Mouse (Mus musculus): Measurements from ENCODE around the gene Hlcs. TPM values are rescaled to one million over a fixed set of nuclear protein-coding genes. Genes with fewer than 3 reads are reported as not detected.

Hlcs gene
- polyA plus RNA-seq, 1 experiment from 2014 or later: 12.6 TPM

- Histone ChIP-seq H3K9me3 (replicated peaks) (no peaks in the 10 kb centered on the region), H3K36me3 (no peaks in the 10 kb centered on the region), H3K27me3 (ENCODE audit: low read depth, poor library complexity, severe bottlenecking) (no peaks in the 10 kb centered on the region), H3K4me1 (peaks cover 9% of the 10 kb centered on the region; the same call in 1 of the 2 replicates), H3K27ac (replicated peaks) (no peak overlapping the region), H3K4me3 (no peak overlapping the region)
- DNase-seq (ENCODE audit: low spot score): no peak
- 94% methylated on average over 19 of the region's 19 CpGs for WGBS
Measured at GRCm38 (mm10) chr16:94260938-94261630, 52.3 kb downstream of the Hlcs start.

GRCm38 (mm10) chr16:94258366-94259310 lies 54.7 kb downstream of the Hlcs start:
- DNase-seq (ENCODE audit: low spot score): peak; percentile 71
- peaks cover 13% of the 10 kb centered on the region for H3K4me1 ChIP-seq
- WGBS: 73% methylated on average over 14 of the region's 14 CpGs
- no peak overlapping the region for H3K4me3 ChIP-seq
- peaks cover 9% of the 10 kb centered on the region for H3K27me3 ChIP-seq (ENCODE audit: low read depth, poor library complexity, severe bottlenecking)
- H3K27ac ChIP-seq (replicated peaks): no peak overlapping the region
- H3K9me3 ChIP-seq (replicated peaks): no peaks in the 10 kb centered on the region
- H3K36me3 ChIP-seq: no peaks in the 10 kb centered on the region

- 88% methylated on average over 4 of the region's 4 CpGs for WGBS
- no peak overlapping the region for H3K27ac ChIP-seq (replicated peaks)
- DNase-seq (ENCODE audit: low spot score): no peak
Measured at GRCm38 (mm10) chr16:94255592-94255991, 57.8 kb downstream of the Hlcs start.

GRCm38 (mm10) chr16:94255035-94255434 lies 58.3 kb downstream of the Hlcs start:
- Histone ChIP-seq H3K27ac (replicated peaks) (no peak overlapping the region), H3K4me1 (peaks cover 21% of the 10 kb centered on the region), H3K36me3 (no peaks in the 10 kb centered on the region), H3K27me3 (ENCODE audit: low read depth, poor library complexity, severe bottlenecking) (peaks cover 23% of the 10 kb centered on the region), H3K9me3 (replicated peaks) (no peaks in the 10 kb centered on the region), H3K4me3 (no peak overlapping the region)
- no peak for DNase-seq (ENCODE audit: low spot score)
- 89% methylated on average over 6 of the region's 6 CpGs for WGBS

More at GRCm38 (mm10) chr16:94255592-94255991, 57.8 kb downstream of the Hlcs start:
- Histone ChIP-seq H3K4me3 (no peak overlapping the region), H3K4me1 (peaks cover 15% of the 10 kb centered on the region), H3K9me3 (replicated peaks) (no peaks in the 10 kb centered on the region), H3K36me3 (no peaks in the 10 kb centered on the region), H3K27me3 (ENCODE audit: low read depth, poor library complexity, severe bottlenecking) (peaks cover 21% of the 10 kb centered on the region)

- no peaks in the 10 kb centered on the region for H3K9me3 ChIP-seq (replicated peaks)
- no peak for DNase-seq (ENCODE audit: low spot score)
- peaks cover 25% of the 10 kb centered on the region for H3K4me1 ChIP-seq
- H3K36me3 ChIP-seq: no peaks in the 10 kb centered on the region
- 67% methylated on average over 12 of the region's 12 CpGs for WGBS
- peaks cover 24% of the 10 kb centered on the region for H3K27me3 ChIP-seq (ENCODE audit: low read depth, poor library complexity, severe bottlenecking)
- 0 out of 2 replicates have a peak overlapping the region, but pooled peaks have one; percentile 42 for H3K27ac ChIP-seq (replicated peaks)
- no peak overlapping the region for H3K4me3 ChIP-seq
Measured at GRCm38 (mm10) chr16:94254415-94254891, 58.9 kb downstream of the Hlcs start.

- Histone ChIP-seq H3K36me3 (no peaks in the 10 kb centered on the region), H3K4me3 (no peak overlapping the region), H3K9me3 (replicated peaks) (no peaks in the 10 kb centered on the region), H3K4me1 (peaks cover 25% of the 10 kb centered on the region), H3K27ac (replicated peaks) (0 out of 2 replicates have a peak overlapping the region, but pooled peaks have one; percentile 42), H3K27me3 (ENCODE audit: low read depth, poor library complexity, severe bottlenecking) (peaks cover 24% of the 10 kb centered on the region)
- no peak for DNase-seq (ENCODE audit: low spot score)
- 77% methylated on average over 24 of the region's 24 CpGs for WGBS
Measured at GRCm38 (mm10) chr16:94253671-94254414, 59.5 kb downstream of the Hlcs start.

- WGBS: 88% methylated on average over 13 of the region's 13 CpGs
- Histone ChIP-seq H3K27me3 (ENCODE audit: low read depth, poor library complexity, severe bottlenecking) (peaks cover 24% of the 10 kb centered on the region), H3K27ac (replicated peaks) (no peak overlapping the region), H3K36me3 (no peaks in the 10 kb centered on the region), H3K9me3 (replicated peaks) (no peaks in the 10 kb centered on the region), H3K4me3 (no peak overlapping the region), H3K4me1 (peaks cover 23% of the 10 kb centered on the region)
- no peak for DNase-seq (ENCODE audit: low spot score)
Measured at GRCm38 (mm10) chr16:94251756-94252155, 61.6 kb downstream of the Hlcs start.

- no peak for DNase-seq (ENCODE audit: low spot score)
Measured at GRCm38 (mm10) chr16:94250640-94251349, 62.6 kb downstream of the Hlcs start.

GRCm38 (mm10) chr16:94250136-94250535 lies 63.2 kb downstream of the Hlcs start:
- H3K27me3 ChIP-seq (ENCODE audit: low read depth, poor library complexity, severe bottlenecking): peaks cover 21% of the 10 kb centered on the region
- no peak for DNase-seq (ENCODE audit: low spot score)
- H3K4me1 ChIP-seq: peaks cover 28% of the 10 kb centered on the region
- H3K27ac ChIP-seq (replicated peaks): 0 out of 2 replicates have a peak overlapping the region, but pooled peaks have one; percentile 13
- no peak overlapping the region for H3K4me3 ChIP-seq
- no peaks in the 10 kb centered on the region for H3K36me3 ChIP-seq
- H3K9me3 ChIP-seq (replicated peaks): no peaks in the 10 kb centered on the region
- WGBS: 59% methylated on average over 12 of the region's 12 CpGs

More at GRCm38 (mm10) chr16:94250640-94251349, 62.6 kb downstream of the Hlcs start:
- peaks cover 24% of the 10 kb centered on the region for H3K27me3 ChIP-seq (ENCODE audit: low read depth, poor library complexity, severe bottlenecking)
- no peaks in the 10 kb centered on the region for H3K36me3 ChIP-seq
- H3K27ac ChIP-seq (replicated peaks): 0 out of 2 replicates have a peak overlapping the region, but pooled peaks have one; percentile 13
- H3K4me3 ChIP-seq: no peak overlapping the region
- peaks cover 28% of the 10 kb centered on the region for H3K4me1 ChIP-seq
- no peaks in the 10 kb centered on the region for H3K9me3 ChIP-seq (replicated peaks)
- 84% methylated on average over 15 of the region's 15 CpGs for WGBS

GRCm38 (mm10) chr16:94249666-94250065 lies 63.7 kb downstream of the Hlcs start:
- 88% methylated on average over 10 of the region's 10 CpGs for WGBS
- Histone ChIP-seq H3K36me3 (no peaks in the 10 kb centered on the region), H3K27ac (replicated peaks) (no peak overlapping the region), H3K27me3 (ENCODE audit: low read depth, poor library complexity, severe bottlenecking) (peaks cover 24% of the 10 kb centered on the region), H3K4me3 (no peak overlapping the region), H3K4me1 (peaks cover 27% of the 10 kb centered on the region), H3K9me3 (replicated peaks) (no peaks in the 10 kb centered on the region)
- no peak for DNase-seq (ENCODE audit: low spot score)

- 93% methylated on average over 15 of the region's 15 CpGs for WGBS
- no peaks in the 10 kb centered on the region for H3K36me3 ChIP-seq
- H3K27me3 ChIP-seq (ENCODE audit: low read depth, poor library complexity, severe bottlenecking): peaks cover 28% of the 10 kb centered on the region
- no peak overlapping the region for H3K4me3 ChIP-seq
- no peaks in the 10 kb centered on the region for H3K9me3 ChIP-seq (replicated peaks)
- no peak for DNase-seq (ENCODE audit: low spot score)
- H3K4me1 ChIP-seq: peaks cover 17% of the 10 kb centered on the region
- H3K27ac ChIP-seq (replicated peaks): no peak overlapping the region
Measured at GRCm38 (mm10) chr16:94248721-94249120, 64.7 kb downstream of the Hlcs start.
